Mouse (Mus musculus) heart, adult 2 months (tissue): ENCODE results near the gene Gramd1b.

Experiments used
- CTCF ChIP-seq: fragments of 200-600 bp; IDR thresholded peaks from 2 replicates; pipeline ENCODE4 v1.8.1; 2022; ENCODE audit warnings: antibody characterized with exemption, mild to moderate bottlenecking, moderate library complexity
- POLR2A ChIP-seq: fragments of 200-500 bp; IDR thresholded peaks from 2 replicates; pipeline ENCODE4 v1.6.1; 2011; ENCODE audit warnings: mild to moderate bottlenecking, low read depth, low read length, control low read depth; ENCODE audit not compliant: insufficient read depth

DNA sequence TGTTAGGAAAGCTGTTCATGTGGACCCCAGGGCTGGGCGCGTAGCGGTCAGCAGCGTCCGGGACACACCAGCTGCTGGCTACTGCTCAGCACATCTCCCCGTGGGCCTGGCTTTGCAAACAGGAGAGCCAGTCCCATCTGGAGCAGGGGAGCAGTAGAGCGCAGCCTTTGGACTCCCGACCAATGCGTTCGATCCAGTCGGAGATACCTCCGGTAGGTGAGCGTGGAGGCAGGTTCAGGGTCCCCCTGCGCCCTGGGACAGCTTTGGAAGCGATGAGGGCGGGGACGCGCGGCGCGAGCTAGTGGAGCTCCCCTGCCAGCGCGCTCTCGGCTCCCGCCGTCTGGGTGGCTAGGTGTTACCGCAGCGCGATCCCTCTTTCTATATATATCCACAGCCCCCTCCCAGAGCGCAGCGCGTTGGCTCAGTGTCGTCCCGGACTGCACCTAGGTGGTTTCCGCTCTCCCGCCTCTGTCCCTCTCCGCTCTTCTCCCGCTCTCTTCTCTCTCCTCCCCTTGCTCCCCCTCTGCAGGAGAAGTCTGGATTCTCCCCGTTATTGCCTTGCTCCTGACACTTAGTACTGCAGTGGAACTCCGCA, at the start of gene Gramd1b:
- no peak for TF ChIP-seq CTCF
- TF ChIP-seq POLR2A: no peak; the same call in 1 of the 2 replicates
